Mouse (Mus musculus) embryonic facial prominence, embryonic 13.5 days (tissue): ENCODE measurements around the gene Fcf1. TPM values are rescaled to one million over a fixed set of nuclear protein-coding genes. Genes with fewer than 3 reads are reported as not detected.

ENCODE experiments used
- ATAC-seq: fragments of 200-750 bp; cut with Nextera tagmentation; 2 replicates; pipeline ENCODE4 v1.8.0; 2017; ENCODE audit warnings: low read depth; ENCODE audit not compliant: insufficient number of reproducible peaks, insufficient read depth, low FRiP score, low TSS enrichment
- H3K27ac ChIP-seq: fragments of 300-500 bp; sonication (generic); 2 replicates; pipeline ENCODE4 v1.5.1; 2015; ENCODE audit warnings: moderate library complexity, mild to moderate bottlenecking, inconsistent platforms
- H3K27me3 ChIP-seq: fragments of 300-500 bp; sonication (generic); 2 replicates; pipeline ENCODE4 v1.6.1; 2015; ENCODE audit warnings: mild to moderate bottlenecking, inconsistent platforms
- H3K36me3 ChIP-seq: fragments of 300-500 bp; sonication (generic); 2 replicates; pipeline ENCODE4 v1.6.1; 2015; ENCODE audit warnings: mild to moderate bottlenecking, inconsistent platforms
- H3K4me1 ChIP-seq: fragments of 300-500 bp; sonication (generic); 2 replicates; pipeline ENCODE4 v1.6.1; 2015; ENCODE audit warnings: inconsistent platforms
- H3K4me2 ChIP-seq: fragments of 300-500 bp; sonication (generic); 2 replicates; pipeline ENCODE4 v1.6.1; 2015; ENCODE audit warnings: moderate library complexity, mild to moderate bottlenecking, inconsistent platforms
- H3K4me3 ChIP-seq: fragments of 300-500 bp; sonication (generic); 2 replicates; pipeline ENCODE4 v1.5.1; 2015; ENCODE audit warnings: mild to moderate bottlenecking, inconsistent platforms
- H3K9ac ChIP-seq: fragments of 300-500 bp; sonication (generic); 2 replicates; pipeline ENCODE4 v1.6.1; 2015; ENCODE audit warnings: mild to moderate bottlenecking, inconsistent platforms
- H3K9me3 ChIP-seq: fragments of 300-500 bp; sonication (generic); 2 replicates; pipeline ENCODE4 v1.6.1; 2016; ENCODE audit warnings: inconsistent platforms
- WGBS: fragments of 180-500 bp; shearing (Covaris S2); methylation state at CpG from one replicate; pipeline ENCODE4 v1.1.7; 2015; ENCODE audit warnings: mixed read lengths; 5-methylcytosine and 5-hydroxymethylcytosine counted together
- polyA plus RNA-seq: library from polyadenylated mRNA; unstranded; fragments of >200 nt; fragmentation: Nextera tagmentation; extraction: Ambion mirVana; gene quantifications from 2 replicates; pipeline ENCODE4 v1.2.1, GENCODE M21; 2015

Fcf1 gene
- 161 and 174 TPM in 2 replicates for polyA plus RNA-seq

GRCm38 (mm10) chr12:84970428-84971096 is at the start of gene Fcf1, which contains the start of gene Arel1:
Gene Fcf1 (plus strand): TSS chr12:84970897.
Gene Arel1 (minus strand): TSS chr12:84970900.
- under 1% methylated on average over 42 of the region's 42 CpGs for WGBS

GRCm38 (mm10) chr12:84921881-84922419 is 48.7 kb upstream of the Fcf1 start:
- Histone ChIP-seq H3K4me1 (no peaks in the 10 kb centered on the region), H3K4me3 (no peak overlapping the region), H3K27ac (no peak overlapping the region), H3K4me2 (no peak overlapping the region), H3K27me3 (no peaks in the 10 kb centered on the region), H3K36me3 (peaks cover 90% of the 10 kb centered on the region), H3K9me3 (no peaks in the 10 kb centered on the region), H3K9ac (no peak overlapping the region)
- 81% methylated on average over 8 of the region's 8 CpGs for WGBS
- ATAC-seq: no peak

More at GRCm38 (mm10) chr12:84970428-84971096, at the start of gene Fcf1, which contains the start of gene Arel1:
- H3K9me3 ChIP-seq: no peaks in the 10 kb centered on the region
- H3K27me3 ChIP-seq: no peaks in the 10 kb centered on the region
- ATAC-seq: peak; percentile 71; the same call in 1 of the 2 replicates
- H3K4me3 ChIP-seq: peak within 1 kb of the TSS; percentile 71
- H3K36me3 ChIP-seq: peaks cover 23% of the 10 kb centered on the region
- peak within 1 kb of the TSS; percentile 93 for H3K4me2 ChIP-seq
- H3K9ac ChIP-seq: peak within 1 kb of the TSS; percentile 84
- no peak within 1 kb of the TSS for H3K27ac ChIP-seq
- H3K4me1 ChIP-seq: peaks cover 17% of the 10 kb centered on the region

GRCm38 (mm10) chr12:84924324-84924723 is 46.4 kb upstream of the Fcf1 start:
- Histone ChIP-seq H3K9me3 (no peaks in the 10 kb centered on the region), H3K27ac (no peak overlapping the region), H3K36me3 (peaks cover 88% of the 10 kb centered on the region), H3K9ac (no peak overlapping the region), H3K4me2 (no peak overlapping the region), H3K4me1 (no peaks in the 10 kb centered on the region), H3K27me3 (no peaks in the 10 kb centered on the region), H3K4me3 (no peak overlapping the region)
- 94% methylated on average over 5 of the region's 5 CpGs for WGBS
- no peak for ATAC-seq

GRCm38 (mm10) chr12:84926542-84926941 is 44.2 kb upstream of the Fcf1 start:
- ATAC-seq: no peak
- H3K9ac ChIP-seq: no peak overlapping the region
- H3K4me2 ChIP-seq: no peak overlapping the region
- no peak overlapping the region for H3K4me3 ChIP-seq
- H3K9me3 ChIP-seq: no peaks in the 10 kb centered on the region
- H3K27ac ChIP-seq: no peak overlapping the region
- H3K27me3 ChIP-seq: no peaks in the 10 kb centered on the region
- WGBS: 90% methylated on average over 6 of the region's 6 CpGs
- no peaks in the 10 kb centered on the region for H3K4me1 ChIP-seq
- H3K36me3 ChIP-seq: peaks cover 88% of the 10 kb centered on the region

GRCm38 (mm10) chr12:84932210-84932609 is 38.5 kb upstream of the Fcf1 start:
- no peak overlapping the region for H3K27ac ChIP-seq
- no peaks in the 10 kb centered on the region for H3K9me3 ChIP-seq
- no peak for ATAC-seq
- peaks cover 84% of the 10 kb centered on the region for H3K36me3 ChIP-seq
- no peaks in the 10 kb centered on the region for H3K27me3 ChIP-seq
- no peak overlapping the region for H3K4me2 ChIP-seq
- H3K9ac ChIP-seq: no peak overlapping the region
- no peak overlapping the region for H3K4me3 ChIP-seq
- 95% methylated on average over 6 of the region's 6 CpGs for WGBS
- no peaks in the 10 kb centered on the region for H3K4me1 ChIP-seq

- H3K9ac ChIP-seq: no peak overlapping the region
- 80% methylated on average over 5 of the region's 5 CpGs for WGBS
- H3K36me3 ChIP-seq: peaks cover 76% of the 10 kb centered on the region
- no peaks in the 10 kb centered on the region for H3K9me3 ChIP-seq
- no peaks in the 10 kb centered on the region for H3K27me3 ChIP-seq
- no peak overlapping the region for H3K4me3 ChIP-seq
- H3K27ac ChIP-seq: no peak overlapping the region
- H3K4me1 ChIP-seq: no peaks in the 10 kb centered on the region
- H3K4me2 ChIP-seq: no peak overlapping the region
- no peak for ATAC-seq
Observed at GRCm38 (mm10) chr12:84935343-84935742, 35.4 kb upstream of the Fcf1 start.

GRCm38 (mm10) chr12:84939117-84939516 is 31.6 kb upstream of the Fcf1 start:
- no peak overlapping the region for H3K9ac ChIP-seq
- no peak overlapping the region for H3K4me3 ChIP-seq
- H3K27ac ChIP-seq: no peak overlapping the region
- no peaks in the 10 kb centered on the region for H3K9me3 ChIP-seq
- ATAC-seq: no peak
- H3K4me1 ChIP-seq: no peaks in the 10 kb centered on the region
- H3K27me3 ChIP-seq: no peaks in the 10 kb centered on the region
- peaks cover 73% of the 10 kb centered on the region for H3K36me3 ChIP-seq
- H3K4me2 ChIP-seq: no peak overlapping the region
- WGBS: 94% methylated on average over 7 of the region's 7 CpGs

GRCm38 (mm10) chr12:84940343-84940742 is 30.4 kb upstream of the Fcf1 start:
- no peak for ATAC-seq
- H3K9me3 ChIP-seq: no peaks in the 10 kb centered on the region
- no peak overlapping the region for H3K4me2 ChIP-seq
- peaks cover 72% of the 10 kb centered on the region for H3K36me3 ChIP-seq
- no peaks in the 10 kb centered on the region for H3K27me3 ChIP-seq
- H3K9ac ChIP-seq: no peak overlapping the region
- WGBS: 93% methylated on average over 7 of the region's 7 CpGs
- H3K4me1 ChIP-seq: no peaks in the 10 kb centered on the region
- no peak overlapping the region for H3K4me3 ChIP-seq
- H3K27ac ChIP-seq: no peak overlapping the region

- no peaks in the 10 kb centered on the region for H3K9me3 ChIP-seq
Observed at GRCm38 (mm10) chr12:84941717-84942116, 29.0 kb upstream of the Fcf1 start.

GRCm38 (mm10) chr12:84943006-84943952 is 27.4 kb upstream of the Fcf1 start:
- Histone ChIP-seq H3K4me3 (no peak overlapping the region), H3K4me1 (no peaks in the 10 kb centered on the region), H3K27me3 (no peaks in the 10 kb centered on the region), H3K9me3 (no peaks in the 10 kb centered on the region), H3K36me3 (peaks cover 82% of the 10 kb centered on the region), H3K4me2 (no peak overlapping the region), H3K27ac (no peak overlapping the region), H3K9ac (no peak overlapping the region)
- no peak for ATAC-seq
- 85% methylated on average over 21 of the region's 21 CpGs for WGBS

More at GRCm38 (mm10) chr12:84941717-84942116, 29.0 kb upstream of the Fcf1 start:
- Histone ChIP-seq H3K4me3 (no peak overlapping the region), H3K27me3 (no peaks in the 10 kb centered on the region), H3K36me3 (peaks cover 73% of the 10 kb centered on the region), H3K4me1 (no peaks in the 10 kb centered on the region), H3K9ac (no peak overlapping the region), H3K4me2 (no peak overlapping the region), H3K27ac (no peak overlapping the region)
- no peak for ATAC-seq
- WGBS: 94% methylated on average over 13 of the region's 13 CpGs

GRCm38 (mm10) chr12:84944150-84944812 is 26.4 kb upstream of the Fcf1 start:
- H3K4me1 ChIP-seq: no peaks in the 10 kb centered on the region
- H3K4me2 ChIP-seq: no peak overlapping the region
- no peaks in the 10 kb centered on the region for H3K9me3 ChIP-seq
- no peak overlapping the region for H3K4me3 ChIP-seq
- H3K9ac ChIP-seq: no peak overlapping the region
- 86% methylated on average over 4 of the region's 4 CpGs for WGBS
- H3K27ac ChIP-seq: no peak overlapping the region
- H3K27me3 ChIP-seq: no peaks in the 10 kb centered on the region
- no peak for ATAC-seq
- peaks cover 78% of the 10 kb centered on the region for H3K36me3 ChIP-seq
